Mouse (Mus musculus) fibroblast of lung, adult 2 months (primary cell): ENCODE measurements at regions not wholly inside any gene's neighbourhood (a gene's known extent, or its start where the extent isn't known, plus 50 kb on each side); places are given as distances from the start of the nearest gene placed in this dataset.
"Not testable (repeated sequence)": the region's sequence is repeated elsewhere in the genome, so short reads cannot be mapped to it uniquely, and the experiment has no call there.

ENCODE experiments used
- DNase-seq: peaks from one replicate; pipeline ENCODE4 v3.0.0-alpha.2; 2011; ENCODE audit warnings: low read depth

DNA sequence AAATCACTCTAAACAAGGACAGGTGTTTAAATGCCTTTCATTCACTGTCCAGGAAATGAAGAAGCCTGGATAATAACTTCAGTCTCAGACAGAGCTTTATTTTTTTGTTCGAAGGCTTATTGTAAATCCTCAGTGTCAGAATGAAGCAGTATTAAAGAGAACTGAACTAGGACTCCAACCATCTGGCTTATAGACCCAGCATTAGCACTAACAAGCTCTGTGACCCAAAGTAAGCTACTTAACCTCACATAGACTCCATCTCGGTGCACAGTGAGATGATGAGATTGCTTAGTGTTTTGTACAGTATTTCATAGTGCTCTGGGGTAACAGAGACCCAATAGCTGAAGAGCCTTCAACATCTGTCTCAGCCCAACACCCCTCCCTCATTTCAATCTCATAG is 738.2 kb upstream of the Map3k7 start:
- no peak for DNase-seq

DNA sequence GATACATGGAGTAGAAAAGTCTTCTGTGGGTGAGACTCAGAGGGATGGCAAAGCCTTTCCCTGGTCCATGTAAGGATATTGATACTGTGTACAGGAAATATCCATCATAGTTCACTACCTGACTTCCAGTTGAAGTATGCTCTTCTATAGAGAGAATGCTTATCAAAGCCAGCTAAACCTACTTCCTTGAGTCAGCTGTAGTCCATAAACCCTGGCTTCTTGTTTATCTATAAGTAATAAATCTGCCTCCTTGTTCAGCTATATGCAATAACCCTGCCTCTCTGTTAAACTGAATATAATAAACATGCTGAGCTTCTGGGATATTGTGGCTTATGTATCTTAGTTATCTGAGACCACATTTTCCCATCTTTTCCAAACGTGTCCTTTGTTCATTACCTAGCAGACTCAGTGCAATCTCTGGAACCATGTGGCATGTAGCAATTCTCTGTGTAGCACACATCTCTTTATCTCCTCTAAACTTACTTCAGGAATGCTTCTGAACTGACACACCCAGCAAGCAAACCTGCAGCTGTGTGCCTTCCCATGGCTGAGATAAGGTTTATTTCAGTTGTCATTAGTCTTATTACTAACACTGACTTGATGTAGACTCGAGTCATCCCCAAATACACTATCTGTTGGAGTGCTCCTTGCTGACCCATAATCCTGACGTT is 694.9 kb upstream of the Map3k7 start:
- no peak for DNase-seq

- DNase-seq = no peak
These were observed 689.8 kb upstream of the Map3k7 start for GRCm38 (mm10) chr4:31274131-31274530.

GRCm38 (mm10) chr4:31290301-31290975 is 673.5 kb upstream of the Map3k7 start:
- DNase-seq = no peak

- no peak for DNase-seq
These were observed 670.1 kb upstream of the Map3k7 start for GRCm38 (mm10) chr4:31293752-31294151.

DNA sequence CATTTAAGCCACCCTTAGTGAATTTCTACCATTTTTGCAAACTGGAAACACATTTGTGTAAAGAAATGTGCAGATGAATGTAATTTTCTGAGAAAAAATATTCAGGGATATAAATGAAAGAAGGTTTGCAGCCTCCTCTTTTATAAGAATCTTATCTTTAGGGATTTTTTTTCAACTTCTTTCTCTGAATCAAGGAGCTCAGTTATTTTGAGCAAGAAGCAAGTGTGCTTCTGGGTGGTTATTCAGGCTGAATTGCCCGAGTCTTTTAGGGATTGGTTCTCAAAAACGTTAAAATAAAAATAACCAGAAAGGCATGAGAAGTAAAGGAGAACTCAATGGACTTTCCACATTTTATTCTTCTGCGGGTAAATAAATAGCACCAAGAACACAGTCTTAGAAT is 666.0 kb upstream of the Map3k7 start:
- DNase-seq = no peak

- DNase-seq = no peak
These were observed 644.6 kb upstream of the Map3k7 start for GRCm38 (mm10) chr4:31319269-31319668.

DNA sequence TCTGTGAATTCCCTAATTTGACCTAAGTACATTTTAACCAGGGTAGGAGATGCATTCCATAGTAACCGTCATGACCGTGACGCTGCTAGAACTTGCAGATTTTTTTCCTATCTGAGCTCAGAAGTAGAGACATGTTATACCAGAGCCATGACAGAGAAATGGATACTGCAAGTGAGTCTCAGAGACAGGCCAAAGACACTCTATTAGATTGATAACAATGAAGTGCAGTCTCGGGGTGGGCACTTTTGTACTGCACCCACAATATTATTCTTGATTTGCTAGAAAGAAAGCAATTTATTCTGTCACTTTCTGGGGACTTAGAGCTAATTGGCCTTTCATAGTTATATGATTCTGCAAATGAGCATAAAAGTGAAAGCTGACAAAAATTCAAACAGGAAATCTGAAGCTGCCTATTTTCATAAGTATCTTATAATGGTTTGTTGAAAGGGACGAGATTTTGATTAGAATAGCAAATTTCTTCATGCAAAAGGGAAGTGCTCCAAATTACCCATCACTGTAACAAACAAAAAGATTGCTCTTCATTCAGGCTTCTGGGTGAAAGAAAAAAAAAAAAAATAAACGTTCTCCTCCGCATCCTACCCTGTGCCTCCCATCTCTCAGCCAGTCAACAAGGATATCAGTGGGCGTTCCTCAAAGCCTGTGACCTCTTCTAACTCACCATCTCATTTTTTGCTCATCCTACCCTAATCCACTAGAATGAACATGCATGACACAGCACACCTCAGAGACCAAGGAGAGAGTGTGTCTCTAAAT is 643.0 kb upstream of the Map3k7 start:
- DNase-seq = no peak

- DNase-seq = peak; percentile 4
These were observed 640.1 kb upstream of the Map3k7 start for GRCm38 (mm10) chr4:31323816-31324215.

- DNase-seq = no peak
These were observed 635.1 kb upstream of the Map3k7 start for GRCm38 (mm10) chr4:31328798-31329197.

GRCm38 (mm10) chr4:31331053-31331452 is 632.8 kb upstream of the Map3k7 start:
- DNase-seq = no peak

- DNase-seq = no peak
These were observed 628.2 kb upstream of the Map3k7 start for GRCm38 (mm10) chr4:31335686-31336085.

DNA sequence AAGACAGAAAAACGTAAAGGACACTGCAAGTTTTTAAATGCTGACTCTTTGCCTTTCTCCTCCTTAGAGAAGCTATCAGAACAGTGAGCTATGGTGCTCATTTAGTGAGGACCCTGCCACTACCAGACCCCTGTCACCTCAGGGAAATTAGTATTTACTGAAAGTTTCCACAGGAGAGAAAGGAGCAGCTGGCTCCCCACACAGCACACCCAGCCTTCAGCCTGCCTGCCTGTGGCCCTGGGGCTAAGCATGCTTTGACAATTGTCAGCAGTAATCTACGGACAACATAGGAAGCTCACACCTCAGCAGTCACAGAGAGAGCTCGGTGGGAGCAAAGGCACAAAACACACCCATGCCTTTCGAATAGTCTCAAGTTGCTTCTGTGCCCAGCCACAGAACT is 625.9 kb upstream of the Map3k7 start:
- no peak for DNase-seq

GRCm38 (mm10) chr4:31343312-31344248 is 620.3 kb upstream of the Map3k7 start:
- no peak for DNase-seq

DNA sequence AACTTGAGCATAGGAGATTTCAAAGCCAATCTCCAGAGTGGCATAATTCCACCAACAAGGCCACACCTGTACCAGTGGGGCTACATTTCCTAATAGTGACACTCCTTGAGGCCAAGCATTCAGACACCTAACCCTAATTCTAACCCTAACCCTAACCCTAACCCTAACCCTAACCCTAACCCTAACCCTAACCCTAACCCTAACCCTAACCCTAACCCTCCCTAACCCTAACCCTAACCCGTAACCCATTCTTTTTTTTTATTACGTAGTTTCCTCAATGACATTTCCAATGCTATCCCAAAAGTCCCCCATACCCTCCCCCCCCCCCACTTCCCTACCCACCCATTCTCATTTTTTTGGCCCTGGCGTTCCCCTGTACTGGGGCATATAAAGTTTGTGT is 609.9 kb upstream of the Map3k7 start:
- DNase-seq = not testable (repeated sequence)

GRCm38 (mm10) chr4:31354953-31355352 is 608.9 kb upstream of the Map3k7 start:
- no peak for DNase-seq

DNA sequence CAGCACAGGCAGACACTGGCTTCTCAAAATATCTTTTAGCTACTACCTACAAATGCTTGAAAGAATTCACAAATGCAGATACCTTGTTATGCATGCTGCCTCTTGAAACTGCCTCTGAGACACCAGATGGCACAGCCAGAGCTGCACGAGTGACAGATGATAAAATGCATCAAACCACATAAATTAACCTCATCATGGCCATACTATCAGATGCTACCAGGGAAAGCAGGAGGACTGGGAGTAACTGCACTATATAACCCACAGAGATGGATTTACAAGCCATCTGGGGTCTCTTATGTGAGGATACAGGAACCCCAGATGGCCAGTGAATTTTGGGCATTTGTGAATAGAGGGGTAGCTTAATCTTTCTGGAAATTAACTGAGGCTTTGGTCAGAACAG is 597.7 kb upstream of the Map3k7 start:
- no peak for DNase-seq

DNA sequence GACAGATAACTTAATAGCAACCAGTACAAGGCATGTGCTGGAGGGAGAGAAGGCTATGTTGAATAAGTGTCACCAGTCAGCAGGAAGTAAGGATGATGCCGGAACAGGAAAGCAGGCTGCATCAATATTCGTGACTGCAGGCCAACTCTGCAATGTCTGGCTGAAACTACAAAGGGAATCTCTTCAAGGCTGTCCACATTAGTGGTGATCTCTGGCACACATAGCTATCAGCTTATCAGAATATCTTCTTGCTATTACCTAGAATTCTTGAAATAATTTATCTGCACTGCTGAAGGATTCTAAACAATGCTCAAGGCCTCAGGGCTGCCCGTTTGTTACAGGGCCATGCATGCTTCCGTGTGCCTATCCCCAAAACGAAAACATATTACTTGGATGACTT is 596.9 kb upstream of the Map3k7 start:
- DNase-seq = no peak

DNA sequence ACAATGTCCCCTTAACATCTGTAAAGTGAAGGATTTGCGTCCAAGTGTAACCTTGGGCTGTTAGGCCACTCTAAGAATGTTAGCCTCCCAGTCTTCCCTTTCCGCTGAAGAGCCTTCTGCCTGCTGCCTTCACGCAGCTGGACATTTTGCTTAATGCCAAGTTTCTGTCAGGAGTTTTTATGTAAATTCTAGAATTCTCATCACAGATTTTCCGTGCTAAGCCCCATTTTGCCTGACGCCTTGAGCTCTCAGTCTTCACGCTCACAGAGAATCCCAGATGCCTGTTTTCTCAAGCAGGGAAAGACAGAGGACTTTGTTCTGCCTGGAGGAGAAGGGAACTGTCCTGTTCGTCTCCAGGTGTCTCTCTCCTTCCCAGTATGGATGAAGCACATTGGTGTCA is 593.8 kb upstream of the Map3k7 start:
- DNase-seq = no peak

DNA sequence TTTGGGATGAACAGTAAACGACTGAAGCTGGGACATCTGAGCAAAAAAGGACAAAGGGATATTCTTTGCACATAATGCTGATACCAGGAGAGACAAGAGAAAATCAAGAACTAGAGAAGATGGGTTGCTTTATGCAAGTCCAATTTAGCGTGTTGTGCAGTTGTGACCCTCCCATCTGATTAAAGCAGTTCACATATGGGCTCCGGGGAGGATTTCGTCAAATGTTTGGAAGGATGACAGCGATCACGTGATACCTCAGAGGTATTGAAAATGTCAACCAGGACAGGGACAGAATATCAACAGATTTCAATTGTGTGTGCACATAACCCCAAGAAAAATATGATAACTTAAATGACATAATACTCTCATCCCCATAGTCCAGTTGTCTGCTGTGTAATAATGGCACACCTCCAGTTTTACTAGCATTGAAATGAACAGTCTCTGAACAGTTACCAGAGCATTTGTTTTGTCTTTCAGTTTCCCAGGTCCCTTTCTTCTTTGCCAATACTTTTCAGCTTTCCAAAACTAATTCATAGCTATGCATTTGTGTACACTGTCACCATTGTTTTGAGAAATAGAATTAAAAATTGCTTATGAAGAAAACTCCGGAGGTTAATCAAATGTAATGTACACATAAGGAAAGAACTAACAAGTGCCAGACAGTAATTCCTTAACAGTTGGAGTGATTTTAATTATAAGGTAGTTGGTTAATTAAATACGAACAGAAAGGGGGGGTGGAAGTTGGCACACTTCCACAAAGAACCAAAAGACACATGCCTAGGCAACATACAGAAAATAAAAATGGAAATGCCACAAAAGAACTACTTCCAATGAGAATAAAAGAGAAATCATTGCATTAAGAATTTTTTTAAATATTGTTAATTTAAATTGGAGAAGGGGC is 582.6 kb upstream of the Map3k7 start:
- no peak for DNase-seq
